Mouse (Mus musculus): ENCODE results near the gene Zfp420.

Zfp420 gene

DNA sequence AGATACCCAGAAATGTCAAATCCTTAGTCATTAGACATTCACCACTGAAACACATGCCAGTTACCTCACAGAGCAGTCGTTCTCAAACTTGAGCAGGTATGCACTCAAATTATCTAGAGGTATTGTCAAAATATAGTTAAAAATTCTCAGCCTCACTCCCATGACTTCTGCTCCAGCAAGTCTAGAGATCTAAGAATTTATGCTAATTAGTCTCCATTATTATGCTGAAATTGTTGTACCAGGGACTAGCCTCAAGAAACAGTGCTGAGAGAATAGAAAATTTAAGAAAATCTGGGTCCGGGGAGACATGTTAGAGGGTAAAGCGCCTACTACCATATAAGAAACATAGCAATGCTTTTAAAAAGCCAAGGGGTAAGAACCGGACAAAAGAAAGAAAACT, 44.3 kb downstream of the Zfp420 start:
- DNase-seq (ENCODE audit: low read depth) = no peak

DNA sequence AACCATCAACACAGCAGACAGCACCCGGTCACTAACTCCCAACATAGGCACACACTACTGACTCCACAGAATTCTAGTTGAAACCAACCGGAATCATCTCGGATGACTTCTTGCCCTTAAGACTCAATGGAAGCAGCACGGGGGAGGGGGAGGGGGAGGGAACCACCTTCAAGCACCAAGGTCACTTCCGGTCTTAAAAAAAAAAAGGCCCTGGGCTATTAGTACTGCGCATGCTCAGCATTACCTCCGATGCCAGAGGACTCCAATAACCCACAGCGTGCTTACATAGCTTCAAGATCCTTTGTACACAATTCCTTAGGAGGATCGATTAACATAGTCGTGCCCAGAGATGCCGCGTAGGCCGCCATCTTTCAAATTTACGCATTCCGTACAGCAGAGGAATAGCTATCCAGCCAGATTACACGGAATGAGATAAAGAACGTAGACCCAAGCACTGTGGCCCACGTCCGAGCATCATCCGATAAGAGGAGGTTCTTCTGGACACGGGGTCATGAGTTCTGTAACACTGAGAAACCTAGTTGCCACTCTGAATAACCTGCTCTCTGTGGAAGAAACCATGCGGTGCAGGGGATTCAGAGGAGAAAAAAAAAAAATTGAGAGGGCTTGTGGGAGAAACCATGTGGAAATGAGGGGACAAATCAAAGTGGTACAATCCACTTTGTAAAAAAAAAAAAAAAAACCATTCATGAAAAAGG, 46.3 kb downstream of the Zfp420 start, which contains the start of gene Zfp27:
Zfp27 (minus strand) TSS at position 607 of the 716 bp plus-strand sequence.
- peak; percentile 94 for DNase-seq (ENCODE audit: low read depth)

DNA sequence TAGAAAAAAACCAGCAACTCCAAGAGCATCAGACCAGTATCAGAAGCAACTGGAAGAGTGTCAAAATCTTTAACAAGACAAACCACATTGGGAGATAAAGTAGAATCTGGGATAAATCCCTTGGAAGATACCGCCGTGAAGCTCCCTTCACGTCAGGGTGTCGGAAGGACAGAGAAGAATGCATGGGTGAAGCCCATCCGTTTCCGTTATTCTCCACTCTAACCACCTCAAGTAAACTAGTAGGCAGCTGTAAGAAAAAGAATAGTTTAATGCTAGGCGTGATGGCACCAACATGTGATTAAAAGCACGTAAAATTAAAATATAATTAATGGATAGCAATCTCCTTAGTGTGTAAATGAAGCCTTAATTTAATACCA, 46.9 kb downstream of the Zfp420 start:
- DNase-seq (ENCODE audit: low read depth) = no peak

DNA sequence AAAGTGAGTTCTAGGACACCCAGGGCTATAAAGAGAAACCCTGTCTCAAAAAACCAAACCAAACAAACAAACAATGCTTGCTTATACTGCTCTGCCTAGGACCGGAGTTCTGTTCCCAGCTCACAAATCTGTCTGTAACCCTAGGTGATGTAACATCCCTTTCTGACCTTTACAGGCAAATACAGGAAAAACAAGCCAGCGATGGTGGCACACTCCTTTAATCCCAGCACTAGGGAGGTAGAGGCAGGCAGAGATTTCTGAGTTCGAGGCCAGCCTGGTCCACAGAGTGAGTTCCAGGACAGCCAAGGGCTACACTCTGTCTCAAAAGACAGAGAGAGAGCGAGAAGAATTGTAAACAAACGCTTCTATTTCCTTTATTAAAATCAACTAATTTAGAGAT, 47.4 kb downstream of the Zfp420 start:
- no peak for DNase-seq (ENCODE audit: low read depth)

DNA sequence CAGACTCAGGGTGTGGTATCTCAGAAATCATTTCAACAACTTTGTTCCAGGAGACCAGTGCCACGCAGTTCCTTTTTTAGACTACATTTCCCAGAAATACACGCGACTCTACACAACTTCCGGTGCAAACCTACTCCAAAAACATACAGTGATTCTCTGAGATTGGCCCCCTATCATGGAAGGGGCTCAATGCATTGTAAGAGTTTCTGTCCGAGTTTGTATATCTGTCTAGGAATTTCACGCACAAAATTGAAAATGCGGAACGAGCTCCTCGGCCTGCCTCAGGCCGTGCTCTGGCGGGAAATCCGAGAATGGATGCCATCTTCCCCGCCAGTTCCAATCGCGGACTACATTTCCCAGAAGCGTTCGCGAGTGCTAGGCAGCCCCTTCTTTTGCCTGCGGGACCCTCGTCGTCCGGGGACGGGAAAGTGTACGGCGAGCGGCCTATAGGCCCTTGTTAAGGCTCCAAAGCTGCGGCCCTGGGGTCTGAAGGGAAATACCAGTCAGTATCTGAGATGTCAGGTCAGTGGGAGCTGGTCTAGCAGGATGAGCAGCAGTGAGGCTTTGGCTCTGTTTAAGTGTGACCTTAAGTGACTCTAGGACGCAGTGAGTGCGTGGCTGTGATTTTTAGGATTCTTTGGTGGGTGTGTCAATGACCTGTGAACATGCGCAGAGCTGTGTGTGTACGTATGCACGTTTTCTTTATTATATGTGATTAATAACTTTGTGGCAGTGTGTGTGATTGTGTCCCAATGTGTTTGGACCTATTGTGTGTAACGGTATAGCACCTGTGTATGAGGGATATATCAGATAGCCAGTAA, 48.6 kb downstream of the Zfp420 start, which contains the start of gene Zfp383:
Zfp383 (plus strand) TSS at position 94 of the 821 bp plus-strand sequence.
- DNase-seq (ENCODE audit: low read depth) = peak; percentile 83

DNA sequence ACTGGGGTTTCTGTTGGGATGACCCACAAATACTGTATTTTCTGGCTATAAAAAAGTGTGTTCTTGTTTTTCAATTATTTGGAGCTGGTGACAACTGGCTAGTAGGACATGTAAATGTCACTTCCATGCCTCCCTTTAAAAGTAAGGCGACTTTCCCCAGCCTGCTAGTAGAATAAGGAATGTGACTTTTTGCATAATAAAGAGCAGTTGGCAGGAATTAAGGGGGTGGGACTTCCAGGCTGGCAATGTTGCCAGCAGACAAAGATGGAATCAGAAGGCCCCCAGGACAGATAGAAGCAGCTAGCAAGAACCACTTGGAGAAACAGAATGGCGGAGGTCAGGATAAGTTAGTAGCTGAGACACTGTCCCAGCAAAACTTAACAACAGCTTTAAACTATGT, 50.5 kb downstream of the Zfp420 start:
- no peak for DNase-seq (ENCODE audit: low read depth)

DNA sequence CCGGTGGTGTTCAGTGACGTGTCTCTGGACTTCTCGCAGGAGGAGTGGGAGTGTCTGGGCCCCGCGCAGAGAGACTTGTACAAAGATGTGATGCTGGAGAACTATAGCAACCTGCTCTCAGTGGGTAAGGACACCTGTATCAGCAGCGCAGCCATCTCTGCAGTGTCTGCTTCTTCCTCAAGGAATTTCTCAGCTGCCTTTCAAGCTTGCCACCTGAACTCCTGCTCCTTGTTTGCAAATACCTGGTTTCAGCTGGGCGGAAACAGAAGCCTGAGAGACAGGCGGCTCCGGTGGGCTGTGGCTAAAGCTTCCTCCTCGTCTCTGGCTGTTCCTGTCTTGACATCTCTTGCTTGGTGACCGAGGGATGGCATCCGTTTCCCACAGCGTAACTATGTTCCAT, 52.4 kb downstream of the Zfp420 start:
- DNase-seq (ENCODE audit: low read depth) = no peak

DNA sequence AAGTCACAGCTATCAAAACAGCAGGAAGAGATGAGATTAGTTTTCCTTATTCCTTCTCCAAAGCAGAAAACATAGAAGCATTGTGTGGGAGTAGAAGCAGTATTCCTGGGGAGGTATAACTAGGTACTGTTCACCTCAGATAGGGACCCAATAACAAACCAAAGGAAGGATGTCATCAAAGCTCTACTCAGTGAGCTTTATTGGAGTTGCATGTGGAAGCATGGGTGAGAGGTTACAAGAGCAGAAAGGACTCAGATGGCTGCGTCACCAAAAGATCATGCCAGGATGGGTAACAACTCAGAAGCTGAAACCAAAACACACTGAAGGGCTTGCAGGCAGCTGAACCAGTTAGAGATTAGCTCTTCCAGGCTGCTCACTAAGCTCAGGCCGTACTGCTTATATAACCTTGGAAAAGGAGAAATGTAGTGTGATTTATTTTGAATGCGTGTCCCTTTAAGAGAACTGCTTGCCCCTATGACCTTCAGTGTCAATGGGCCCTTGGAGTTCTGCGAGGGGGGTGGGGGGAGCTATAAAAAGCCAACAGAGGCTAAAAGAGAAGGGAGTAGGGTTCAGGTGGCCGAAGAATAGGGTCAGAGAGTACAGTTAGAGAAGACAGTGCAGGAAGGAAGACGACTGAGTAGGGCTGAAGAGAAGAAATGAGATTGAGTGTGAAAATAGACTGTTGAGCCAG, 57.7 kb downstream of the Zfp420 start:
- no peak for DNase-seq (ENCODE audit: low read depth)

DNA sequence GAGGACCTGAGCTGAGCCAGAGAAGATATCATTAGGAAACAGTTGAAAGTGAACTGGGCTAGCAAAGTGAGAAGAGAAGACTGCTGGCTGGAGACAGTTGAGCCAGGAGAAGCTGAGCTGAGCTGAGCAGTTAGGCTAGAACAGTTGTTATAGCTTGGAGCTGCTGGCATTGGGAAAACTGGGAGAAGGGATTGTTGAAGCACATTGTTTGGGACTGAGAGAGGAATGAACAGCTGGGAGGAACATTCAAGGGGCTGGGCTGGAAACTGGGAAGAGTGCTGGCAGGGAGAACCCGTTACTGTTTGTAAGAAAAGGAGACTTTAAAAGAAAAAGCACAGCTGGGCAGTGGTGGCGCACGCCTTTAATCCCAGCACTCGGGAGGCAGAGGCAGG, 58.3 kb downstream of the Zfp420 start:
- DNase-seq (ENCODE audit: low read depth) = no peak

DNA sequence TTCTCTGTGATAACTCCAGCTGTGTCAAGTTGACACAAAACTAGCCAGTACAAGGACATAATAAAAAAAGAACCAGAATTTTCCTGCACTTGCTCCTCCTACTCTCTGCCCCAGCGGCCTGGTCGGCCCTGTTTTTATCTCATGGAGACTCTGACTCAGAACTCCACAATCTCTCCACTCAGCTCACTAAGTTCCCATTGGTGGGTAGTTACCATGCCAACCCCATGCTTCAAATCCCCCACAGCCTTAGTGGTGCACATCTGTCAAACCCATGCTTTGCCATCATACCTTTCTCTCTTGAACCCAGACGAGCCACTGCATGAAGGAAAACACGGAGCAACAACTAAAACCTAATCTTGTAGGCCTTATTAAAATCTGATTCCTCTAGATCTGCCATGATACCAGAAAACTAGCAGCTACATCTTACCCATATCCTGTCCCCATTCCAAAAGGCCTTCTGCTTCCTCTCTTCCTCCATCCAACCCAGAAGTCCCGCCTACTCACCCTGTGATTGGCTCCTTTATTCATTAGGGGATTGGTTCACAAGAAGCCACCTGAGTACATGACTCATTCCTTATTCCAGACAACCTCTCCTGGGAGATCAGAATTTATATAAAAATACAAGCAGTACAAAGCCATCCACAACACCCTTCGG, 61.8 kb downstream of the Zfp420 start:
- DNase-seq (ENCODE audit: low read depth) = no peak

DNA sequence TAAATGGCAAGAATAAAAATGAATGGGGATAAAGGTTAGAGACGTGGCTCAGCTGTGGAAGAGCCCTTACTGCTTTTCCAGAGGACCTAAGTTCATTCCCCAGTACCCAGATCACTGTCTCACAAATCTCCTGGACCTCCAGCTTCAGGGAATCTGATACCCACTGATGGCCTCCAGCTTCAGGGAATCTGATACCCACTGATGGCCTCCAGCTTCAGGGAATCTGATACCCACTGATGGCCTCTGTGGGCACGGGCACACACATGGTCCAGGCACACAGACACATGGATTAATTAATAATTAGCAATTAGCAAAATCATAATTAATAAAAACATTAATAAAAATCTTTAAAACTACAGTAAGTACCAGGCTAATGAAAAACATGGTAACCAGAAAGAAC, 63.0 kb downstream of the Zfp420 start:
- no peak for DNase-seq (ENCODE audit: low read depth)
